In the genomic region with DNA sequence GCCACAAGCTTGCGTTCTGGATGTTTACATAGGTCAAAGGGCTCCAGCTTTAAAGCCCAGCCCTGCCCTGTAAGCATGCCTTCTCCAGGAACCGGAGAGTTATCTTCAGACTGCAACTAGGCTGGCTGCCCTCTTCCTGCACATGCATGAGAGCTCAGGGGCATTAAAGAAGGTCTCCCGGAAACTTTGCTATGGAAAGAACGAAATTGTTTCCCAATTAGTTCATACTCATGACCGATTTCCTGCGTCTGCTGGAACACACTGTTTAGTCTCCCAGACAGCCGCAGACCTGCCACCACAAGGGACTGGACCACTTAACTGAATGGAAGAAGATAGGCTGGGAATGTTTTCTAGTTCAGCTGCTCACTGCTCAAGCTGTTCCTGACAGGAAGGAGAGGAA, we compare ENCODE assay signal across 11 mouse cellular contexts. TPM values are rescaled to one million over a fixed set of nuclear protein-coding genes. Genes with fewer than 3 reads are reported as not detected.
DNase-seq lines count a peak whose midpoint lies in the region; ATAC-seq and TF ChIP-seq lines count a peak whose summit lies in the region.
"Had no signal": no experiment of that assay in that cellular context is flagged by ENCODE, and none has a peak within 500 bp of the region (broad histone marks: within the 10 kb centered on the region; RNA-seq: fewer than 3 reads in every experiment).

No protein-coding gene starts in this region.

- no peaks in the 10 kb centered on the region for H3K27me3 ChIP-seq in kidney, adult 2 months (replicated peaks; ENCODE audit: control insufficient read depth, insufficient read depth, low read length)
- H3K27me3 ChIP-seq in embryonic facial prominence, embryonic 14.5 days (replicated peaks; ENCODE audit: control insufficient read depth, insufficient read depth, low read length) = 0 out of 2 replicates have a peak, but pooled peaks cover 9% of the 10 kb centered on the region
- H3K27me3 ChIP-seq in heart, embryonic 16.5 days (ENCODE audit: control insufficient read depth, insufficient read depth, low read length) = no peaks in the 10 kb centered on the region
- peaks cover 49% of the 10 kb centered on the region for H3K27me3 ChIP-seq in hindbrain, embryonic 10.5 days (ENCODE audit: insufficient read depth, poor library complexity, severe bottlenecking)
- H3K27me3 ChIP-seq: stomach, embryonic 15.5 days had no signal

- H3K4me2 ChIP-seq in embryonic facial prominence, embryonic 14.5 days (ENCODE audit: low read depth, low read length) = no peak overlapping the region
- H3K4me2 ChIP-seq in heart, embryonic 16.5 days (ENCODE audit: low read depth, low read length) = no peak overlapping the region
- H3K4me2 ChIP-seq: stomach, embryonic 15.5 days had no signal

- no peak overlapping the region for H3K9ac ChIP-seq in embryonic facial prominence, embryonic 14.5 days (ENCODE audit: low read depth, low read length)
- no peak overlapping the region for H3K9ac ChIP-seq in heart, embryonic 16.5 days (ENCODE audit: low read length)
- H3K9ac ChIP-seq: liver, embryonic 14.5 days; stomach, embryonic 15.5 days had no signal

- H3K4me3 ChIP-seq in kidney, adult 2 months (ENCODE audit: insufficient read depth, low read depth, low read length) = no peak overlapping the region
- no peak overlapping the region for H3K4me3 ChIP-seq in embryonic facial prominence, embryonic 14.5 days (ENCODE audit: low read depth, low read length)
- no peak overlapping the region for H3K4me3 ChIP-seq in heart, embryonic 16.5 days (ENCODE audit: low read length)
- H3K4me3 ChIP-seq in hindbrain, embryonic 10.5 days = no peak overlapping the region
- H3K4me3 ChIP-seq: stomach, embryonic 15.5 days had no signal

- 0 out of 2 replicates have a peak, but pooled peaks have one; percentile 23 for ATAC-seq in embryonic facial prominence, embryonic 14.5 days (ENCODE audit: low read depth)
- ATAC-seq in heart, embryonic 16.5 days (replicated peaks; ENCODE audit: extremely low read depth, insufficient read depth, low FRiP score) = peak; percentile 76
- ATAC-seq: hindbrain, embryonic 16.5 days had no signal

- H3K27ac ChIP-seq in kidney, adult 2 months (ENCODE audit: insufficient read depth, low read depth, low read length) = no peak overlapping the region
- H3K27ac ChIP-seq in embryonic facial prominence, embryonic 14.5 days (replicated peaks; ENCODE audit: low read depth, low read length) = peak overlapping the region; percentile 52; the same call in 1 of the 2 replicates
- H3K27ac ChIP-seq in heart, embryonic 16.5 days (ENCODE audit: low read length) = peak overlapping the region; percentile 72
- H3K27ac ChIP-seq in hindbrain, embryonic 10.5 days = no peak overlapping the region
- H3K27ac ChIP-seq: liver, embryonic 14.5 days; stomach, embryonic 15.5 days had no signal

- H3K9me3 ChIP-seq in embryonic facial prominence, embryonic 14.5 days (ENCODE audit: control insufficient read depth, low read length) = no peaks in the 10 kb centered on the region
- no peaks in the 10 kb centered on the region for H3K9me3 ChIP-seq in heart, embryonic 16.5 days (replicated peaks; ENCODE audit: control insufficient read depth, low read length)
- no peaks in the 10 kb centered on the region for H3K9me3 ChIP-seq in hindbrain, embryonic 10.5 days
- H3K9me3 ChIP-seq: stomach, embryonic 15.5 days had no signal

- TF ChIP-seq POLR2A in kidney, adult 2 months (IDR thresholded peaks at IDR 0.05; ENCODE audit: low read depth, low read length) = no peak

- no peaks in the 10 kb centered on the region for H3K36me3 ChIP-seq in kidney, adult 2 months (ENCODE audit: control insufficient read depth, insufficient read depth, low read length)
- no peaks in the 10 kb centered on the region for H3K36me3 ChIP-seq in embryonic facial prominence, embryonic 14.5 days (ENCODE audit: control insufficient read depth, insufficient read depth, low read length)
- no peaks in the 10 kb centered on the region for H3K36me3 ChIP-seq in heart, embryonic 16.5 days (ENCODE audit: control insufficient read depth, insufficient read depth)
- no peaks in the 10 kb centered on the region for H3K36me3 ChIP-seq in hindbrain, embryonic 10.5 days
- H3K36me3 ChIP-seq: stomach, embryonic 15.5 days had no signal

- WGBS in kidney, adult 2 months = 23% methylated on average over 7 of the region's 7 CpGs
- 36% methylated on average over 7 of the region's 7 CpGs for WGBS in embryonic facial prominence, embryonic 14.5 days
- 20% methylated on average over 7 of the region's 7 CpGs for WGBS in heart, embryonic 16.5 days
- WGBS in hindbrain, embryonic 10.5 days = 73% methylated on average over 7 of the region's 7 CpGs

- no peak for TF ChIP-seq CTCF in kidney, adult 2 months (conservative IDR thresholded peaks at IDR 0.05; ENCODE audit: insufficient read depth, insufficient read length, low read depth, low read length)

- DNase-seq in kidney, adult 2 months = peak; percentile 24
- no peak for DNase-seq in kidney, adult 11 months
- DNase-seq in embryonic facial prominence, embryonic 14.5 days (ENCODE audit: low spot score) = peak; percentile 67
- DNase-seq in lung, postnatal 25 days (ENCODE audit: low spot score) = peak; percentile 14
- no peak for DNase-seq in hindbrain, embryonic 10.5 days (ENCODE audit: low spot score)
- no peak for DNase-seq in natural killer cell, adult 2 months (ENCODE audit: low spot score in 2 of 2)
- no peak for DNase-seq in urinary bladder, adult 2 months (ENCODE audit: low spot score)

- no peaks in the 10 kb centered on the region for H3K4me1 ChIP-seq in kidney, adult 2 months (ENCODE audit: control insufficient read depth, insufficient read depth, low read length)
- peaks cover 11% of the 10 kb centered on the region; the same call in 1 of the 2 replicates for H3K4me1 ChIP-seq in embryonic facial prominence, embryonic 14.5 days (ENCODE audit: control insufficient read depth, insufficient read depth, low read length)
- H3K4me1 ChIP-seq in heart, embryonic 16.5 days (ENCODE audit: control insufficient read depth, insufficient read depth, low read length) = peaks cover 17% of the 10 kb centered on the region
- H3K4me1 ChIP-seq in hindbrain, embryonic 10.5 days (replicated peaks) = no peaks in the 10 kb centered on the region; the same call in 1 of the 2 replicates
- H3K4me1 ChIP-seq: stomach, embryonic 15.5 days had no signal

RNA-seq across cellular contexts. Expression of gene Srpx2, which starts 6.0 kb away (rescaled TPM):
- polyA plus RNA-seq in kidney, adult 2 months (2012; rRNA removed) = 9.0 and 10.5 TPM in 2 replicates
- polyA plus RNA-seq in embryonic facial prominence, embryonic 14.5 days (2014; fragmentation: Nextera tagmentation; extraction: Ambion mirVana) = 10.8 and 13.5 TPM in 2 replicates
- 8.1 and 8.5 TPM in 2 replicates for polyA plus RNA-seq in heart, embryonic 16.5 days (2015; fragmentation: Nextera tagmentation; extraction: Ambion mirVana)
- polyA plus RNA-seq in hindbrain, embryonic 10.5 days (2016; fragmentation: Nextera tagmentation; extraction: Ambion mirVana) = 0.61 and 0.95 TPM in 2 replicates
- 7.5 and 7.7 TPM in 2 replicates for polyA plus RNA-seq in urinary bladder, adult 2 months (2012; rRNA removed)

RNA-seq across cellular contexts. Expression of gene Tspan6, which starts 16.0 kb away (rescaled TPM):
- 6.1 and 6.7 TPM in 2 replicates for polyA plus RNA-seq in kidney, adult 2 months (2012; rRNA removed)
- polyA plus RNA-seq in embryonic facial prominence, embryonic 14.5 days (2014; fragmentation: Nextera tagmentation; extraction: Ambion mirVana) = 170 and 181 TPM in 2 replicates
- 91.1 and 96.7 TPM in 2 replicates for polyA plus RNA-seq in heart, embryonic 16.5 days (2015; fragmentation: Nextera tagmentation; extraction: Ambion mirVana)
- polyA plus RNA-seq in hindbrain, embryonic 10.5 days (2016; fragmentation: Nextera tagmentation; extraction: Ambion mirVana) = 197 and 209 TPM in 2 replicates
- polyA plus RNA-seq in urinary bladder, adult 2 months (2012; rRNA removed) = 83.6 and 111 TPM in 2 replicates

Comparison
In these comparisons a context has a peak if more than half of its experiments do, and no peak if none do; other contexts are left out.
1. DNase-seq: peak in kidney, adult 2 months (single experiment), embryonic facial prominence, embryonic 14.5 days (single experiment) and lung, postnatal 25 days (single experiment); none in kidney, adult 11 months (single experiment), hindbrain, embryonic 10.5 days (single experiment), natural killer cell, adult 2 months (0 of 2) and urinary bladder, adult 2 months (single experiment).
2. H3K27ac ChIP-seq: peak in embryonic facial prominence, embryonic 14.5 days (single experiment) and heart, embryonic 16.5 days (single experiment); none in kidney, adult 2 months (single experiment) and hindbrain, embryonic 10.5 days (single experiment).
3. RNA of gene Tspan6, which starts 16.0 kb away (polyA plus RNA-seq): 197 to 209 TPM in hindbrain, embryonic 10.5 days, 170 to 181 TPM in embryonic facial prominence, embryonic 14.5 days, 83.6 to 111 TPM in urinary bladder, adult 2 months and 91.1 to 96.7 TPM in heart, embryonic 16.5 days; 6.1 to 6.7 TPM in kidney, adult 2 months; every median in the first group is over 10 times any median in the second.